Mouse (Mus musculus) heart, adult 11 months (tissue): ENCODE measurements at regions not wholly inside any gene's neighbourhood (a gene's known extent, or its start where the extent isn't known, plus 50 kb on each side); places are given as distances from the start of the nearest gene placed in this dataset.

Source experiments
- DNase-seq: peaks from one replicate; pipeline ENCODE4 v3.0.0; 2022

DNA sequence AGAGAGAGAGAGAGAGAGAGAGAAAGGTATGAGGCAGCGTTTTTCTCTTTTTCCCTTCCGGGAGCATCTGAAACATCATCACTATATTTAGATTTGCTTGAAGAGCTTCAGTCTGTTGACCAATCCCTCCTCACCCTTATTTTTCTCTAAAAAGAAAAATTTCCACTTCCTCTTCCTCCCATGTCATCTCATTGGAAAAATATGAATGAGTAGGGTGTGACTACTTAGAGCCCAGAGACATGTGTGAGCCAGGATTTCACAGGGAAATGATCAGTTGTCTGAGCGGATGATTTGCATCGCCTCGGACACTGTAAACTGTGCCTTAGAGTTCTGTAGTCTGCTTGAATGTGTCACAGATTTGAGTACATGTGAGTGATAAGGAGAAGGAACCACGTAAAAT lies 111.3 kb upstream of the Ptger4 start:
- DNase-seq, result peak; percentile 50

DNA sequence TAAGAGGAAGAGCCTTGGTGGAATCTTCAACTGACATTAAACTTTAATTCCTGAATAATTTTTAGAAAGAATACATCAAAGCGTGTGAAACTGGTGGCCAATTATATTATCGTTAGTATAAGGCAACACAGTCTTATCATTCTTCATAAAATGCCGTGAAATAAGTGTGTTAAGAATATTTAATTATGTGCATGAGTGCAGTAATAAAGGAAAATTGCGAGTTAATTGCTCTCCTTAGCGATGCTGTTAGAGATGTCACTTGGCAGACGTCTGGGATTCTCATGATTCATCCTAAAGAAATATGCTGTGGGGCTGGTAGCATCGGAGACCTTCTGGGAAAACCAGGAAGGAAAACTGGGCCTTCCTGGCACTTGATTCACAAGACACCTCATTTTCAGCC lies 110.3 kb upstream of the Ptger4 start:
- no peak for DNase-seq

DNA sequence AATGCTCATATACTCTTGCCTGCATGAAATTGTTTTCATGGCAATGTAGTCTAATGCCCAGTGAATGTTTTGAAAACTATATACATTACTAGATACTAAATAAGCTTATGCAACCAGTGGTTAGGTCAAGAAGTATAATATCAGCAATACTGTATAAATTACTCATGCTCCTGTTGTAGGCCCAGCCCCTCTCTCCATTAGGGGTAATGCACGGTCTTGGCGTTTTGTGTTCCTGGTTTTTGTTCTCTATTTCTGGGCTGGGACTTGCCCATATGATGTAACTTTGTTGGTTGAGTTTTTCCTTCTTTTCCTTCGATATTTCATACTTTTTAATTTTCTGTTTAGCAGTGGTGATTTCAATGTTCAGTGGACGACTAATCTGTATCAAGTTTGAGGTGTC lies 104.9 kb upstream of the Ptger4 start:
- DNase-seq, result no peak

DNA sequence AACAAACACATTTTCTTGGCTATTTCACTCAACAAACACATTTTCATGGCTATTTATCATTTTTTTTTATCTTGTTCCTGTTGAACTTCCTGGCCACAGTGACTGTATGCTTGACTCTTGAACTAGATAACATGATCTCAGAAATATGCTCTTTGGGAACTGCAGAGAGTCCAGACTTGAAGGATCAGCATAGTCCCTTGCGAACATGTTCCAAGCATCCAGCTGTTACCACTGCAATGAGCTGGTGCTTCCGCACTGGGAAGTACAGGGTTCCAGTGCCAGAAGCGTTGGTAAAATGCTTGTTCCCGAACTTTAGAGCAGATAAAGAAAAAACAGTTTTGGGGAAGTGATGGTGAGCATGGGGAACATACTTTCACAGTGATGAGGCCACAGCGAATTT lies 103.7 kb upstream of the Ptger4 start:
- DNase-seq, result peak; percentile 97

DNA sequence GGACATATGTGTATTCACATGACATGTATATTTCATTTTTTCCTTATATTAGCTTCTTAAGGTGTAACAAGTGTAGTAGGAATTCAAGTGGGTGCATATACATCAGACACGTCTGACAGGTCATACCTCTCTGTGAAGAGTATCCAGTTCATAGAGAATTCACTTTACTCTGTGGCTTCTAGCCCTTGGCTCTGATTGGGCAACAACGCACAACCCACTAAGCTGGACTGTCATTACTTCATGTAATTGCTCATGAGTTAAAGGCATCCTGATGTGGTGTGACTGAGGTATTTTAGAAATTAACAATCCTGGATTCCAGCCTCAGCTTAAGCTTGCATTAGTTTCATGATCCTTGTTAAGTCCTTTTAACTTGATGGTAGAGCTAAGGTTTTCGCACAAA lies 103.0 kb upstream of the Ptger4 start:
- no peak for DNase-seq

DNA sequence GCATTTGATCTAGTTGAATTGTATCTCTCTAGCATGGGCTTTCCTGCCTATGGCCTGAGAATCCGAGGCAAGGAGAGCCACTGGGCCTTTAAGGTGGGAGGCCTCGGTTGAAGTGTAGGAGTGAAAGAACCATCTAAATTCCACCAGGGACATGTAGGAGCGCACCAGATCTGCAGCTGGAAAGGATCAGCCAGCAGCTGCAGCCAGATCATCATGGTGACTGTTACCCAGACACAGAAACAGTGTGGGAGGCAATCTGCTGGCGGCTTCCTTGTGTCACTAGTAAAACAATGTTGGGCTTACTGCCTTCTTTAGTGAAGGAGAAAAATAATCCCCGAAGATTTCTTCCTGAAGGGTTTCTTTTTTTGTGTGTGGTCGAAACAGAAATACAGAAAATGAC lies 99.8 kb upstream of the Ptger4 start:
- DNase-seq, result peak; percentile 98

DNA sequence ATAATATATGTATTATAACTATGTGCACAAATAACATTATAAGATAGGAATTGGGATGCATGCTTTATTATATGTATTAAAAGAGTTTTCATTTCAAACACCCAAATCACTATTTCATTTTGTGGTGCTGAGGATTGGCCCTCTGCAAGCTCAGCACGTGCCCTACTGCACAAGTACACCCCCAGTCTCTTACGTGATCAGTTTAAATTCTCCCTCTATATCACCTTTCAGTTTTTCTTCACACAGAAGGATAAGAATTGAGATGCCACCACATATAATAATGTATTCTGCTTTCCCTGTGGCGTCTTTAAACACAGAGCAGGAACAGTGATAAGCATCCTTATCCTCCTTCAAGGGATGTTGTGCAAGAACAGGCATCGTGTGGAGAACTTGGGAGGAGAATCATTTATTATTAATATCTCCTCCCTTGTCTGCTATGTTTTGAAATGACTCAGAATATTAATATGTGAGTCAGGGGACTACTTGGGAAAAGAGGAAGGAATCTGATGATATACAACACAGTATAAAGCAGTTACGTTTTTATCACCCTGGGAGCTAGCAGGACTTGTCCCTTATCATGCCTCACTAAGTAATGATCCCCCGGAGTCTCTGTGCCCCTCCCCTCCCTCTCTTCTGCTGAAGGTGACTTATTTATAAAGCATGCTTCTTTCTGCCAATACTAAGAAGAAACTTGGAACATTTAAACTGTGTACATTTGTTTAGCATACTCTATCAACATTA lies 91.7 kb upstream of the Ptger4 start:
- no peak for DNase-seq

DNA sequence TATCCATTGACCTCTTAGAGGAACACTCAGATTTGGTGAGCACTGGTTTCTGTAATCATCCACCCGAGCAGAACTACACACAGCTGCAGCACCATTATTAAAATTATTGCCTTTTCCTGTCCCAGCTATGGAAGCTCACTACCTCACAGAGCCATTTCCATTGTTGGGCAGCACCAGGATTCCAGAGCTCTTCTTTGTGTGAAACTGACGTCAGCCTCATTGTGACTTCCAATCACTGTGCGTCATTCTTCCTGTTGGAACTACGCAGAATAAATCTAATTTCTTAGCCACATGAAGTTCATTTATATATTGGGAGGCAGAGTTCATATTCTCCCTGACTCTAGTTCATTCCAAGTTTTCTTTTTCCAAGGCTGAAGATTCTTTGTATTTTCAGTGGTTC lies 83.0 kb upstream of the Ptger4 start:
- DNase-seq, result peak; percentile 94

DNA sequence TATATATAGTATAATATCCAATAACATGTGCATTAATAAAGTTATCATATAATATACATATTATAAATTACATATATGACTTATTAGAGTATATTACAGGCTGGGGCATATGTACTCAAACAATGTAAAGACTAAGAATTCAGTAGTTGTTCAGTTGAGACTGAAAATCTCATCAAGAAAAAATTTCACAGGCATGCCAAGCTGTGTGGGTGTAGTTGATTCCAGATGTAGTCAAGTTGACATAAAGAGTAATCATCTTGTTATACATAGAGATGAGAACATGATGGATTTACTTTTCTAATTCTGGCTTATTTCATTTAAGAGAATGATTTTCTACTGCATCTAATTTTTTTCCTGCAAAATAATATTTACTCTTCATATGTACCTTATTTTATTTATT lies 77.7 kb upstream of the Ptger4 start:
- no peak for DNase-seq

DNA sequence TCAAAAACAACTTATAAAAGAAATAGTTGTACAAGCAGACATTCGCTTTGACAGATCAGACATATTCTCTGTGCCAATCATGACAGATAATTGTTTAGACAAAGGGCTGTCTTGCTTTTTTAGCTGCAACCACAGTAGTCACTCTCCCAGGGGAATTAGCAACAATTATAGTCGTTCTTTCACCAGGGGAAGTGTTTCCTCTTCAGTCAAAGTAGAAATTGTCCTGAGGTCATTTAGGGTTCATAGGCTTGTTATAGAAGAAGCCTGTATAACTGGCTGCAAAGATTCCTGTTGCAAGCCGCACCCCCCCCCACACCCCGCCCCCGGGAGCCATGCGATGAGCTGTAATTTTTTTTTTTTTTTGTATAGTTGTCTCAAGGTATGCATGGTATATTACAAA lies 68.2 kb upstream of the Ptger4 start:
- DNase-seq, result no peak

DNA sequence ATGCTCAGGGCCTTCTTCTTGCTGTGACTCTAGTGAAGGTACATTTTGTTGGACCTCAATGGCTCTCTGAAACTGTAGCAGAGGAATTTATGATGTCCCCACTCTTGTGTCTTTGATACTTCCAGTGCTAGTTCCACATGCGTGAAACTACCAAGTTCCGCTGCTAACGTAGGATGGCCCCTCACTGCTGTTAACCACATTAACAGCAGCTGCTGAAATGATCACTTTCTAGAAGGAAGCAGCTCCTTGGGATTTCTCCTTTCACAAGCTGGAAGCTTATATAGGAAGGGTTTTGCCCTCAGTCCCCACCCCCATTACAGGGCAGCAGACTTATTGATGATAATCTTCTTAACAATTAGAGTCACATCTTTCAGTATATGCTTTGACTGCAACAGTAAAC lies 66.0 kb upstream of the Ptger4 start:
- DNase-seq, result peak; percentile 90

DNA sequence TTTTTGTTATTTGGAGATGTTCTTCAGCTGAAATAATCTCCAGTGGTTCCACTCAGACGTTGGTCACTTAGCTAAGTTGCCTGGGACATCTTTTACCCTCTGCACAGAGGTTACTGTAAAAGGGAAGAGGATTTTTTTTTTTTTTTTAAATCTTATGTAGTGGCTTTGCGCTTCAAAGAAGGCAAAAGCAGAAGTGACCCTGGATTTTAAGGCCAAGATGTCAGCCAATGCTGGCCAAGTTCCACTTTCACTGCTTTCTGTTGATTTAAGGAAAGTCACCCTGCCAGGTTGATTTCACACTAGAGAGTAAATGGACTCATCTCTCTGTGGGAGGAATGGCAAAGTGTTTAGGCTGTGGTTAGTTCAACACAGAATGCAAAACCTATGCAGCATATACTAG lies 58.4 kb upstream of the Ptger4 start:
- DNase-seq, result no peak

DNA sequence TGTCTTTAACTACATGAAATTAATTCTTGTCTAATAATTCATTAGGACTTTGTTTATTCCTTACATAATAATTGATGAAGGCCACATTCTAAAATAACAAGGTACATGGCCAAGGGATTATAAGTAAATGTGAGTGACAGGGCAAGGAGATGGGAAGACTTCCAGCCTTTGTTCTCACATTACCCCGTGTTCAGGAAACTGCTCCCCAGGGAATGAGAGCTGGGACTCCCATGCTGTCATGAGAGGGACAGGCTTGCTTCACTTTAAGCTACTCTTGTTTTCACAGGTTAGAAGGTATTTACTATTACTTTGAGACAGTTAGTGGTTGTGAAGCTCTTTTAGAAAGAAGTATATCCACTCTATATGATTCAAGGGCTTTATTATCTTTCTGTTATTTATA lies 55.8 kb upstream of the Ptger4 start:
- DNase-seq, result peak; percentile 98

DNA sequence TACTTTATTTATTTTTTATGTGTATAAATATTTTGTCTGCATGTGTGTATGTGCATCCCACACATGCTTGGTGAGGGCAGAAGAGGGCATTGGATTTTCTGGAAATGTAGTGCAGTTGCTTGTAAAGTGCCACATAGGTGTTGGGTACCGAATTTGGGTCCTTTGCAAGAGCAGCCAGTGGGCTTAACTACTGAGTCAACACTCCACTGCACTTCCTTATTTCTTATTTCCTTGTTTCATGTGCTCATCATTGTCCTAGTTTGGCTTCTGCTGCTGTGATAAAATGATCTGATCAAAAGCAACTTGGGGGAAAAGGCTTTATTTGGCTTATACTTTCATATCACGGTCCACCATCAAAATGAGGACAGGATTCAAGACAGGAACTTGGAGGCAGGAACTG lies 53.0 kb upstream of the Ptger4 start:
- no peak for DNase-seq
